Mouse (Mus musculus) bone marrow, adult 2 months (tissue): ENCODE measurements around the gene Pard6a. TPM values are rescaled to one million over a fixed set of nuclear protein-coding genes. Genes with fewer than 3 reads are reported as not detected.
A peak's percentile ranks its signal among the peaks of the same experiment; 100 is the strongest.

Experiments used
- H3K27ac ChIP-seq: fragments of 200-500 bp; 2 replicates; pipeline ENCODE4 v1.5.1; 2012; ENCODE audit warnings: low read depth, mild to moderate bottlenecking, control low read depth, inconsistent platforms, low read length; ENCODE audit not compliant: control insufficient read depth, poor library complexity, insufficient read depth
- H3K4me1 ChIP-seq: fragments of 200-500 bp; 2 replicates; pipeline ENCODE4 v1.6.1; 2011; ENCODE audit warnings: low read length; ENCODE audit not compliant: control insufficient read depth, insufficient read depth
- H3K4me3 ChIP-seq: fragments of 200-500 bp; replicated peaks from 2 replicates; pipeline ENCODE3; 2011; ENCODE audit warnings: mild to moderate bottlenecking, low read depth, low read length, control low read depth; ENCODE audit not compliant: control insufficient read depth
- CTCF ChIP-seq: fragments of 200-500 bp; IDR thresholded peaks from 2 replicates; pipeline ENCODE4 v1.5.1; 2011; ENCODE audit warnings: low read length, control low read depth; ENCODE audit not compliant: control insufficient read depth, insufficient read depth
- POLR2A ChIP-seq: fragments of 200-500 bp; IDR thresholded peaks from 2 replicates; pipeline ENCODE4 v1.6.1; 2011; ENCODE audit warnings: low read depth, mild to moderate bottlenecking, control low read depth, low read length, borderline replicate concordance; ENCODE audit not compliant: control insufficient read depth
- WGBS: fragments of 180-500 bp; shearing (Covaris S2); methylation state at CpG from one replicate; pipeline ENCODE4 v1.1.7; 2018; 5-methylcytosine and 5-hydroxymethylcytosine counted together
- polyA plus RNA-seq: library from polyadenylated mRNA; stranded (reverse); fragments of >200 nt; gene quantifications from 2 replicates; pipeline ENCODE4 v1.2.4, GENCODE M21; 2011; ENCODE audit warnings: low replicate concordance; ENCODE audit not compliant: missing spikeins, insufficient read depth, insufficient read length

Gene Pard6a
- polyA plus RNA-seq, 1 experiment: 5.3 TPM

GRCm38 (mm10) chr8:105704955-105705354, 4.0 kb downstream of the Pard6a start:
- WGBS: 84% methylated on average over 6 of the region's 6 CpGs
- Histone ChIP-seq H3K4me1 (peaks cover 7% of the 10 kb centered on the region; the same call in 1 of the 2 replicates), H3K27ac (no peak overlapping the region), H3K4me3 (no peak overlapping the region)
- TF ChIP-seq CTCF: no peak
- no peak for TF ChIP-seq POLR2A

GRCm38 (mm10) chr8:105706426-105706825, 5.5 kb downstream of the Pard6a start:
- Histone ChIP-seq H3K27ac (no peak overlapping the region), H3K4me3 (no peak overlapping the region), H3K4me1 (peaks cover 7% of the 10 kb centered on the region; the same call in 1 of the 2 replicates)
- 86% methylated on average over 12 of the region's 12 CpGs for WGBS
- TF ChIP-seq POLR2A (no peak), CTCF (no peak)

- Histone ChIP-seq H3K4me3 (peak within 1 kb of the TSS; percentile 67), H3K27ac (no peak within 1 kb of the TSS), H3K4me1 (peaks cover 5% of the 10 kb centered on the region; the same call in 1 of the 2 replicates)
- 1% methylated on average over 55 of the region's 55 CpGs for WGBS
- TF ChIP-seq POLR2A (no peak), CTCF (no peak)
These were observed 6.8 kb downstream of the Pard6a start, which contains the start of the genes 4933405L10Rik and Enkd1 for GRCm38 (mm10) chr8:105707498-105708403. Gene 4933405L10Rik, plus strand, starts transcription at chr8:105707655. Gene Enkd1, minus strand, starts transcription at chr8:105708210.

DNA sequence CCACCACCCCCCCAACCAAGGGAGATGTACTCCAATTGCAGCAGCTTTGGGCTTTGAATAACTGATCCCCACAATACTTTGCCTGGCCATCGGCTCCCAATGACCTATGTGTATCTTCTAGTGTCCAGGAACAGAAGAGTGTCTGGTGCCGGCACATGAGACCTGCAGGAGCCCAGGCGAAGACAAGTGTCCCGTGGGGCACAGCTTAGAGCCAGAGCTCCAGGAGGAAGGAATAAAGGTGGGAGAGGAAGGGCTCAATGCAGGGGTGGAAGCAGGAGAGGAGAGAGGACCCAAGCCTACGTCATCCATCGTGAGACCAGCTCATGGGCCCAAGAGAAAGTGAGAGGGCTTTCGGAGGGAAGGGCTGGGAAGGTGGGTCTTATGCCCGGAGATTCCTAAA, 7.7 kb downstream of the Pard6a start:
- H3K4me1 ChIP-seq: peaks cover 5% of the 10 kb centered on the region; the same call in 1 of the 2 replicates
- WGBS: 89% methylated on average over 8 of the region's 8 CpGs
- H3K4me3 ChIP-seq: no peak overlapping the region
- H3K27ac ChIP-seq: no peak overlapping the region
- no peak for TF ChIP-seq CTCF
- no peak for TF ChIP-seq POLR2A

DNA sequence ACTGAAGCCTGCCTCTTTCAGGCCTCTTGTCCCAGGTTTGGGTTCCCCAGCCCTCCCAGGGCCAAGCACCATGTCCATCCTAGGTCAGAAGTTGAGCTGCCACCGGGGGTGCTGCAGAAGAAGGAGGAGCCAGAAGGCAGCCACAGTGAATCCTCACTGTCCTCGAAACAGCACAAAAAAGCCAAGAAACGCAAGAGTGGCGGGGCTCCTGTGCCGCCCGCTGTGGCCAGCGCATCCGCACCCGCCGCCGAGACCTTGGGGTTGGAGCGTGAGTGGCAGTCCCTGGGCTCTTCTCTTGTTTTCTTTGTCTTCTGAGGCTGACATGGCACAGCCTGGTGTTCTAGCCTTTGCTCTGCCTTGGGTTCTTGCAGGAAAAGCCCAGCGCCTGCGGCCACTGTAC, 8.4 kb downstream of the Pard6a start:
- TF ChIP-seq POLR2A: no peak
- WGBS: 85% methylated on average over 13 of the region's 14 CpGs
- H3K27ac ChIP-seq: no peak overlapping the region
- peaks cover 5% of the 10 kb centered on the region; the same call in 1 of the 2 replicates for H3K4me1 ChIP-seq
- no peak overlapping the region for H3K4me3 ChIP-seq

DNA sequence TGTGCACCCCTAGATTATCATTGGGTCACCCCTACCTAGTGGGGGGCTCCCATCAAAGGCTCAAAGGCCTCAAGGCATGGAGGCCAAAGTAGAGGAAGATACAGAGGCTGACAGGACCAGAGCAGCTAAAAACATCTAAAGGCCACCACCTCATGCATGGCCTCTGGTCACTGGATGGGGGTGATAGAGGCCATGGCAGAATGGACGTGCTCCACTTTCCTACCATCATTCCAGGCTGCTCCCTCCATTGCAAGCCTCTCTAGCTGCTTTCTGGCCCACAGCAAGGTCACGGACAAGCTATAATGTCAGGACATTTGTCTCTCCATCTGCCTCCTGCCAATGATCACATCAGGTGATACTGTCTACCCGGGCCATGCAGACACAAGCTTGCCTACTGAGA, 11.3 kb downstream of the Pard6a start:
- Histone ChIP-seq H3K4me3 (no peak overlapping the region), H3K27ac (no peak overlapping the region), H3K4me1 (peaks cover 3% of the 10 kb centered on the region; the same call in 1 of the 2 replicates)
- WGBS: 72% methylated on average over 3 of the region's 3 CpGs
- TF ChIP-seq POLR2A: no peak
- no peak for TF ChIP-seq CTCF

DNA sequence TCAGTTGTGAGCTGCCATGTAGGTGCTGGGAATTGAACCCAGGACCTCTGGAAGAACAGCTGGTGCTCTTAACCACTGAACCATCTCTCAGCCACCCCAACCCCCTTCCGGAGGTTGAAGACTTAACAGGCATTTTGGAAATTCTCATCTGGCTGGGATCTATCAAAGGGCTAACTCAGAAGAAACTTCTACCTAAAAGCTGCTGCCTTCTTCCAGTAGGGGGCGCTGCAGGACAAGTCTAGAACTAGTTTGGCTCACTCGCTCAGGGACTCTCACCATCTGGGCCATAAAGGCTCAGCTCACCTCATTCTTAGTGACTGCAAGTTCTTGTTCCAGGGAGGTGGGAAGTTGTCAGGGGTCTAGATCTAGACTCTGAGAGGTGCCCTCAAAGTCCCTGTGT, 13.2 kb downstream of the Pard6a start:
- TF ChIP-seq POLR2A (no peak), CTCF (peak; percentile 92)
- Histone ChIP-seq H3K4me1 (no peaks in the 10 kb centered on the region; the same call in 1 of the 2 replicates), H3K4me3 (no peak overlapping the region), H3K27ac (no peak overlapping the region)
- 2% methylated on average over 3 of the region's 3 CpGs for WGBS

DNA sequence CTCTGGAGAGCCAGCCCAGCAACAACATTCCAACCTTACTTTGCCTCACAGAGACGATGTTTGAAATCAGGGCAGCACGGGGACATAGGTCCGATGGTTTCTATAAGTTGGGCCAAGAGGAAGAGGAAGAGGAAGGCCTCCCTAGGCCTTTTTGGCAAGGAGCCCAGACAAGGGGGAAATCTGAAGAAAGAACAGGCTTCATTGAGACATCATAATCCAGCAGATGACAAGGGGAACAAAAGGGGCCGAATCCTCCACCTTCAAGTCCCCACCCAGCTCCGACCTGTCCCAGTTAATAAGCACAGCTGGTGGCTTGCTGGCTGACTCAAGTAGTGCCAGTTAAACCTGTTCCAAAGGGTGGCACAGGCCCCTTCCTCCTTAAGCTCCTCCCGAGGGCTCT, 14.1 kb downstream of the Pard6a start:
- Histone ChIP-seq H3K4me1 (no peaks in the 10 kb centered on the region; the same call in 1 of the 2 replicates), H3K27ac (peak overlapping the region; percentile 32), H3K4me3 (no peak overlapping the region)
- WGBS: 12% methylated on average over 6 of the region's 6 CpGs
- no peak for TF ChIP-seq POLR2A

DNA sequence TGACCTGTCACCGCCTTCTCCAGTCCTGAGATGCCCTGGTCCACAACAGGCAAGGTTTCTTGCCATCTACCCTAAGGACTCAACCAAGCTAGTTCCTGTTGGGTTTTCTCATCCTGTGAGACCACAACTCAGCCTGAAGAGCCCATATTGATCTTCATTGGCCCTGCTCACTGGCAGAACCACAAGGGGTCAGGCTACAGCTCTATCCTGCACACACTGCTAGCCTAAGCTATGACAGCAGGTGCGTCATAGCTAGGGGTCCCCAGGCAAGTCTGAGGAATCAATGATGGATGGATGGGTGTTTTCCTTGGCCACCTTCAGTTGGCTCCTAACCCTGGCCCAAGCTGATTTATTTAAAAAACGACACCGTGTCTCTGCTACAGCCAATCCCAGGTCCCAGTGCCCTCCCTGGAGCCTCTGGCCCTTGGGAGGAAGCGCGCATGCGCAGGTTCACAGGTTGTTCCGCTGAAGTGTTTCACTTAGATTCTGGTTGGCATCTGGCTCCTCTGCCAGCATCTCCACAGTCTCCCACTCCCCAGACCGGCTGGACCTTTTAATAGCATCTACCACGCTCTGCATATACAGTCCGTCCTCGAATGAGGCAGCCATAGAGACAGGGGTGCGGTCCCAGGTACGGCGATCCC, 15.5 kb downstream of the Pard6a start:
- Histone ChIP-seq H3K27ac (no peak overlapping the region), H3K4me1 (no peaks in the 10 kb centered on the region; the same call in 1 of the 2 replicates), H3K4me3 (no peak overlapping the region)
- WGBS: 93% methylated on average over 15 of the region's 15 CpGs
- TF ChIP-seq CTCF: no peak
- TF ChIP-seq POLR2A: no peak
